Mouse (Mus musculus): ENCODE results near the gene Yipf4.

GRCm38 (mm10) chr17:74522797-74523723 is 33.8 kb downstream of the Yipf4 start:
- TF ChIP-seq CTCF (IDR thresholded peaks at IDR 0.05; ENCODE audit: low read depth) = peak; percentile 43
- no peak for TF ChIP-seq EP300 (IDR thresholded peaks at IDR 0.05; ENCODE audit: low read depth)

Data from liver, postnatal 0 days (tissue).